Mouse (Mus musculus) G1E (cell line): ENCODE measurements around the gene Harbi1.

Experiments used
- CTCF ChIP-seq: IDR thresholded peaks from 2 replicates; pipeline ENCODE4 v1.5.1; 2012; ENCODE audit warnings: low read depth, low read length, inconsistent platforms, mixed read lengths
- TAL1 ChIP-seq: conservative IDR thresholded peaks from 2 replicates; pipeline ENCODE4 v1.6.1; 2012; ENCODE audit warnings: low read depth, low read length, inconsistent platforms, mixed read lengths

DNA sequence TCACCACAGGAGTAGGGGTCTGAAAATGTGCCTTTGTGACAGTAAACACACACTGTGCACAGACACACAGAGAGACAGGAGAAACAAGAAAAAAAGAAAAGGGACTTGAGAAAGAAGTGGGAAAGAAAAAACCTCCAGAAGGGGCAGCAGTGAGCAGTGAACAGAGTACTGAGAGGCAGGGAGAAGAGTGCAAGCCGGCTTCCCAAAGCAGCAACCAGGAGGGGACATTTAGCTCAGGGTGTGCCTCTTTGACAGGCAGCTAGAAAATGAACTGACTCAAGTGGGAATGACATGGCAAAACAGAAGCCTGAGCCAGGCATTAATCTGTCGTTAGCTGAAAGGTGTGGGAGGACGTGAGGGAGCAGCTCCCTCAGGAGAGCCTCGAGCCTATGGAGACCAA lies 27.8 kb upstream of the Harbi1 start:
- no peak for TF ChIP-seq CTCF
- no peak for TF ChIP-seq TAL1
